Mouse (Mus musculus) adrenal gland, postnatal 25 days (tissue): Measurements from ENCODE around the gene Ak1. TPM values are rescaled to one million over a fixed set of nuclear protein-coding genes. Genes with fewer than 3 reads are reported as not detected.

Experiments
- microRNA-seq, 2 experiments: library from miRNA; unstranded; fragments of <30 nt; microRNA quantifications; one replicate each; pipeline ENCODE4 v1.2.0; 2021
- total RNA-seq: library from RNA; stranded (reverse); gene quantifications from 2 replicates; pipeline ENCODE4 v1.2.3, GENCODE M21; 2021

Ak1 gene
- total RNA-seq, 1 experiment from 2014 or later = 61.9 TPM

Small RNA genes lying within 50 kb of the gene (microRNA-seq; reads per million reads assigned to microRNA genes)
- gene Gm47291 (0 reads per million in 2 experiments), gene Mir1954 (0 reads per million in 2 experiments)

Other genes with a start within 250 kb of the Ak1 start
- 173 and 191 TPM in 2 replicates for gene 1110008P14Rik, start 239.8 kb upstream of the Ak1 start, total RNA-seq
- 1.0 and 1.5 TPM in 2 replicates for gene Lcn2, start 233.5 kb upstream of the Ak1 start, total RNA-seq
- 49.8 and 51.8 TPM in 2 replicates for gene Ptges2, start 225.9 kb upstream of the Ak1 start, total RNA-seq
- 5.5 and 5.6 TPM in 2 replicates for gene Naif1, start 171.3 kb upstream of the Ak1 start, total RNA-seq
- gene Slc25a25, start 170.3 kb upstream of the Ak1 start, total RNA-seq = 16.4 and 28.0 TPM in 2 replicates
- gene Fam102a, start 86.4 kb upstream of the Ak1 start, total RNA-seq = 32.3 and 35.5 TPM in 2 replicates
- 63.7 and 66.8 TPM in 2 replicates for gene Dpm2, start 50.9 kb upstream of the Ak1 start, total RNA-seq
- gene Pip5kl1, start 47.0 kb upstream of the Ak1 start, total RNA-seq = not detected in 2 replicates
- not detected in 2 replicates for gene 9430097D07Rik, start 46.1 kb upstream of the Ak1 start, total RNA-seq
- gene St6galnac4, start 34.7 kb upstream of the Ak1 start, total RNA-seq = 8.8 and 9.4 TPM in 2 replicates
- gene St6galnac6, start 22.0 kb upstream of the Ak1 start, total RNA-seq = 48.4 and 56.0 TPM in 2 replicates
- 105 and 106 TPM in 2 replicates for gene Eng, start 24.8 kb downstream of the Ak1 start, total RNA-seq
- 12.5 and 15.4 TPM in 2 replicates for gene Fpgs, start 82.4 kb downstream of the Ak1 start, total RNA-seq
- 83.6 and 96.8 TPM in 2 replicates for gene Cdk9, start 91.3 kb downstream of the Ak1 start, total RNA-seq
- 14.3 and 23.7 TPM in 2 replicates for gene Sh2d3c, start 99.3 kb downstream of the Ak1 start, total RNA-seq
- gene 6330409D20Rik, start 119.3 kb downstream of the Ak1 start, total RNA-seq = not detected in 2 replicates
- 24.7 and 30.8 TPM in 2 replicates for gene Tor2a, start 135.5 kb downstream of the Ak1 start, total RNA-seq
- 0.15 and 0.24 TPM in 2 replicates for gene Ttc16, start 153.9 kb downstream of the Ak1 start, total RNA-seq
- gene Ptrh1, start 154.0 kb downstream of the Ak1 start, total RNA-seq = 5.7 and 5.9 TPM in 2 replicates
- not detected in 2 replicates for gene Cfap157, start 162.7 kb downstream of the Ak1 start, total RNA-seq
- gene Stxbp1, start 225.5 kb downstream of the Ak1 start, total RNA-seq = 15.6 and 22.2 TPM in 2 replicates